Comparison of ENCODE assay signal across 9 mouse cellular contexts in genomic region chr19:34441979-34442378, GRCm38 (mm10). TPM values are rescaled to one million over a fixed set of nuclear protein-coding genes. Genes with fewer than 3 reads are reported as not detected.
DNase-seq lines count a peak whose midpoint lies in the region.
"Had no signal": no experiment of that assay in that cellular context is flagged by ENCODE, and none has a peak within 500 bp of the region (broad histone marks: within the 10 kb centered on the region; RNA-seq: fewer than 3 reads in every experiment).

No protein-coding gene starts in this region.

- peak; percentile 8 to 21 for DNase-seq in right cerebral cortex, adult 2 months (ENCODE audit: low spot score in 2 of 2)
- DNase-seq in right cerebral cortex, adult 18-20 months = no peak
- DNase-seq in brain, adult 2 months (ENCODE audit: low read depth, low spot score) = peak; percentile 23
- peak; percentile 42 for DNase-seq in kidney, adult 9 months
- DNase-seq in skeletal muscle tissue, adult 2 months (ENCODE audit: low read depth, low spot score) = peak; percentile 42
- no peak for DNase-seq in cerebellum, adult 18-20 months
- DNase-seq in left cerebral cortex, adult 18-20 months (ENCODE audit: low spot score in 2 of 2) = no peak
- no peak for DNase-seq in gastrocnemius, adult 18-20 months (ENCODE audit: low spot score)
- DNase-seq: gastrocnemius, postnatal 36 days had no signal

RNA-seq across cellular contexts. Expression of gene Ch25h, which starts 33.0 kb away (rescaled TPM):
- total RNA-seq in left cerebral cortex, adult 18-20 months (2021) = under 1 TPM; 0.23 to 0.44 TPM
- not detected for total RNA-seq in gastrocnemius, adult 18-20 months (2021)
- total RNA-seq: gastrocnemius, postnatal 36 days had no signal

Comparison
In these comparisons a context has a peak if more than half of its experiments do, and no peak if none do; other contexts are left out.
1. DNase-seq: peak in right cerebral cortex, adult 2 months (2 of 2), brain, adult 2 months (single experiment), kidney, adult 9 months (single experiment) and skeletal muscle tissue, adult 2 months (single experiment); none in right cerebral cortex, adult 18-20 months (single experiment), cerebellum, adult 18-20 months (0 of 2), left cerebral cortex, adult 18-20 months (0 of 2) and gastrocnemius, adult 18-20 months (single experiment).